14 mouse cellular contexts compared by ENCODE assay signal in genomic region chr4:98478005-98478404, GRCm38 (mm10).
"Had no signal": no experiment of that assay in that cellular context is flagged by ENCODE, and none has a peak within 500 bp of the region (broad histone marks: within the 10 kb centered on the region; RNA-seq: fewer than 3 reads in every experiment).

No protein-coding gene starts in this region.

- H3K4me3 ChIP-seq: kidney, embryonic 15.5 days; limb, embryonic 12.5 days; liver, embryonic 15.5 days; midbrain, embryonic 13.5 days; neural tube, embryonic 12.5 days had no signal

- DNase-seq: kidney, adult 18-20 months; kidney, postnatal 14 days; lung, adult 2 months; lung, postnatal 36 days; spleen, adult 18-20 months; thymus, adult 18-20 months; thymus, postnatal 25 days had no signal

- H3K36me3 ChIP-seq: kidney, embryonic 15.5 days; limb, embryonic 12.5 days; liver, embryonic 15.5 days; midbrain, embryonic 13.5 days; neural tube, embryonic 12.5 days had no signal

- H3K27me3 ChIP-seq: kidney, embryonic 15.5 days; limb, embryonic 12.5 days; liver, embryonic 15.5 days; midbrain, embryonic 13.5 days; neural tube, embryonic 12.5 days had no signal

- ATAC-seq: lung, postnatal 0 days; midbrain, embryonic 13.5 days had no signal

- H3K4me2 ChIP-seq: kidney, embryonic 15.5 days; limb, embryonic 12.5 days; liver, embryonic 11.5 days; liver, embryonic 15.5 days; midbrain, embryonic 13.5 days; neural tube, embryonic 12.5 days had no signal

- H3K27ac ChIP-seq: kidney, embryonic 15.5 days; liver, embryonic 15.5 days; midbrain, embryonic 13.5 days; neural tube, embryonic 12.5 days had no signal

- H3K9ac ChIP-seq: kidney, embryonic 15.5 days; limb, embryonic 12.5 days; liver, embryonic 15.5 days; midbrain, embryonic 13.5 days; neural tube, embryonic 12.5 days had no signal

- H3K9me3 ChIP-seq: kidney, embryonic 15.5 days; limb, embryonic 12.5 days; liver, embryonic 15.5 days; midbrain, embryonic 13.5 days; neural tube, embryonic 12.5 days had no signal

- H3K4me1 ChIP-seq: kidney, embryonic 15.5 days; liver, embryonic 15.5 days; midbrain, embryonic 13.5 days; neural tube, embryonic 12.5 days had no signal
